Mouse (Mus musculus) testis, adult 2 months (tissue): ENCODE measurements around the gene Large2.

Experiments
- CTCF ChIP-seq: fragments of 200-500 bp; IDR thresholded peaks from 2 replicates; pipeline ENCODE4 v1.5.1; 2012; ENCODE audit warnings: low read depth, mild to moderate bottlenecking, inconsistent platforms, low read length, moderate library complexity; ENCODE audit not compliant: control insufficient read depth, insufficient read depth, insufficient replicate concordance
- POLR2A ChIP-seq: fragments of 200-500 bp; IDR thresholded peaks from 2 replicates; pipeline ENCODE4 v1.6.1; 2012; ENCODE audit warnings: low read depth, mild to moderate bottlenecking, inconsistent platforms, low read length, moderate library complexity; ENCODE audit not compliant: control insufficient read depth

DNA sequence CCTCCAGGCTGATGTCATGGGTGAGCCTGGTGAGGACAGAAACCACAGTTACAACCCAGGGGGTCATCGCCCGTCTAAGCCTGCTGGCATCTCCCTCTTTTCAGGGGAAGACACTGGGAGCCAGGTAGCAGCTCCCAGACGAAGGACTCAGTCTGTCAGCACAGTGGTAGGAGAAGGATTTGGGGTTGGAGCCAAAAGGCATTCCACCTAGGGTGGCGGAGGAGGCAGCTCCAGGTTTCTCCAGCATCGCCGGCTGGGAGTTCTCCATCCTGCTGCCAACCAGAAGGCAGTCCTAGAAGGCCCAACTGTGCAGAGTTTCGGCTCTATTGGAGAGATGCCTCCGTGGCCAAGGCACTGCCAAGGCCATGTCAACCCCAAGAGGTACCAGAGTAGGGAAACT lies 16.4 kb upstream of the Large2 start:
- no peak for TF ChIP-seq CTCF
- TF ChIP-seq POLR2A = no peak
